Mouse (Mus musculus): ENCODE data around the gene Fn3k. TPM values are rescaled to one million over a fixed set of nuclear protein-coding genes. Genes with fewer than 3 reads are reported as not detected.

Fn3k gene
- polyA plus RNA-seq (2017; shearing (Covaris generic)), result 0.11 TPM

DNA sequence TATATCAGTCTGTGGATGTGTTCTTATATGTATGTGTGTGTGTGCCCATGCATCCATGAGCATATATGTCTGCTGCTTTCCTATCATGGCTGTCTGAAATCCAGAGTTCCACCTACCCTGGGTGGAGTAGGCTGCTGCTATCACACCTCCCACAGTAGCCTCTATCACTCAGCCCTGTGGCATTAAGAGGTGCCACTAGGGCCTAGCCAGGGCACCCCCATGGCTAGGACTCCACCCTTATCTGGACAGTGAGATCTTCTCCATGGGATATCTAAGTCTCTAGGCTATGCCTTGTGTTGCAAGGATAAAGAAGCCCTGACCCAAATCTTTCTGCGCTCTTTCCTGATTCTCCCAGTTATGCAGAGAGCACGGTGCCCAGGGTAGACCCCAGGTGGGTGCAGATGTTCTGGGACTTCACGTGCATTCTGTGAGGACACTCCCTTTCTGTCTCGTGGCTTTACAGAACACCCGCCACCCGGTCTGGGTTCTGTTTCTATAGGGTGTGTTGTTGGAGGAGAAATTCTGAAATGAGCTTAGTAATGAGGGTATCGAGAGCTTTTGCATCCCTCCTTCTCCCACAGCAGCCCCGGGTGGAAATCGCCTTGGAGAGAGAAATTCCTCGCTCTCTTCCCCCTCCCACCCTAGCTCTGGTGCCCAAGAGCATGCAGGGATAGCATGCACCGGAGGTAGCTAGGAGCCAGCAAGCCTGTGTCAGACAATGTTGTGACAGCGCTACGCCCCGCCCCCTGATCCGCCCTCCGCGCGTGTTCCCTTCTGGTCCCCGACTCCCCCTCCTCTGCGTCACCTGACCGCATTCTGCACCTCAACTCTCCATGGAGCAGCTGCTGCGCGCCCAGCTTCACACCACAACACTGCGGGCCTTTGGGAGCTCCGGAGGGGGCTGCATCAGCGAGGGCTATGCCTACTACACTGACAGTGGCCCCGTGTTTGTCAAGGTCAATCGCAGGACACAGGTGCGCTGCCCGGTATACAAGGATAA is at the start of gene Fn3k:
Gene Fn3k, plus strand, starts transcription at position 758 of the 1,000 bp plus-strand sequence.

DNA sequence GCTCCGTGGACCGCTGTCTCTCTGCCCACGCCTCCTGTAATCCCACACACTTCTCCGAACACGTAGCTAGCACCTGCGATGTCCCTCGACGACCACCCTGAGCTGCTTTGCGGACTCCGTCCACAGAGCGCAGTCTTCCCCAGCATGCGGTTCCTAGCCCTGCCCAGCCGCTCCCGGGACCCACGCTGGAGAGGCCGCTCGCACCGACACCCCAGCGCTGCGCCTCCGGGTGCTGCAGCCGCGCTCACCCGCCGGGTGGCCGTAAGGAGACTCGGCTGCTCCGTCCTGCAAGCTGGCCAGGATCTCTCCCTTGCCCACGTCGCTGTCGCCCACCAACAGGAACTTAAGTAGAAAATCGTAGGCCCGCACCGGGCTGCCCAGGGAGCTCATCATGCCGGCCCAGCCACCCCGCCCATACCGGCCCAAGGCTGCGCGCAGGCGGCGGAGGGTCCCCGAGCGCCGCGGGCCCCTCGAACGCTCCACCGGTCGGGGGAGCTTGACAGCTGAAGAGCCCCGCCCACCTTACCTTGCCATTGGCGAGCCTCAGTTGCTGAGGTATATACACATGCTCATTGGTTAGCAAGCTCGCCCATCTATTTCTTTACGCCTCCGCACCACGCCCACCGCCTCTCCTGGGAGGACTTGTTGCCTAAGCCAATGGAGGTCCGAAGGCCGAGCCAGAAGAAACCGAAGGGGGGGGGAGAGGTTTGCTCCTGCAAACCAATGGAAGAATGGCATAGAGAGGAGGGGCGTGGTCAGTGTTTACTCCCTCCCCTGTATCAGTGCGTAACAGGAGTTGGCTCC is 46.8 kb upstream of the Fn3k start, which contains the start of gene Rab40b:
Gene Rab40b, minus strand, starts transcription at position 502 of the 804 bp plus-strand sequence.

DNA sequence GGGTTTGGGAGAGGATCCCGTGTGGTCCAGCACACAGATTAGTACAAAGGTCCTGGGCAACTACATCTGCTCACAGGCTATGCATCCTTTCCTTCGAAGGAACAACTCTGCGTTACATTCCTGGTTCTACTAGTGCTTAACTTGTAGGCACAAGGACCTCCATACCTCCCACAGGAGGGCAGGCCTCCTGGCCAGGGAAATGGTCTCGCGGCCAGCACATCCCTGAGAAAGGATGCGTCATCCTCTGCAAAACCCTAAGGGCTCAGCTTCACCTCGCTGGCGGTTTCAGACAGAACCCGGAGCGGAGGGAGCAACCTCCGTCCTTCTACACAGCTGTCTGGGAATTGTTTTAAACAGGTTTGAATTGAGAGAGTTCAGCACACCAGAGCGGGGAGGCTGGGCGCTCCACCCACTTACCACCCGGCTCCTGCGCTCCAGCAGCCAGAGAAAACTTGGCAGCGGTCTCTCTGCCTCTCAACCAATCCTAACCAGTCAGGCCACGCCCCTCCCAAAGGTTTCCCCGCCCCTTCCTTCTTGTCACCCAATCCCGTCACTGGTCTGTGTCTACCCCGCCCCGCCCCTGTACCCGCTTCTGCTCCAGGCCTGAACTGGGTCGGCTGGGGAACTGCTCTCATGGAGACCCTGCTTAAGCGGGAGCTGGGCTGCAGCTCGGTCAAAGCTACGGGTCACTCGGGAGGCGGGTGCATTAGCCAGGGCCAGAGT is 13.7 kb upstream of the Fn3k start, which contains the start of gene Fn3krp:
Gene Fn3krp, plus strand, starts transcription at position 572 of the 723 bp plus-strand sequence.

DNA sequence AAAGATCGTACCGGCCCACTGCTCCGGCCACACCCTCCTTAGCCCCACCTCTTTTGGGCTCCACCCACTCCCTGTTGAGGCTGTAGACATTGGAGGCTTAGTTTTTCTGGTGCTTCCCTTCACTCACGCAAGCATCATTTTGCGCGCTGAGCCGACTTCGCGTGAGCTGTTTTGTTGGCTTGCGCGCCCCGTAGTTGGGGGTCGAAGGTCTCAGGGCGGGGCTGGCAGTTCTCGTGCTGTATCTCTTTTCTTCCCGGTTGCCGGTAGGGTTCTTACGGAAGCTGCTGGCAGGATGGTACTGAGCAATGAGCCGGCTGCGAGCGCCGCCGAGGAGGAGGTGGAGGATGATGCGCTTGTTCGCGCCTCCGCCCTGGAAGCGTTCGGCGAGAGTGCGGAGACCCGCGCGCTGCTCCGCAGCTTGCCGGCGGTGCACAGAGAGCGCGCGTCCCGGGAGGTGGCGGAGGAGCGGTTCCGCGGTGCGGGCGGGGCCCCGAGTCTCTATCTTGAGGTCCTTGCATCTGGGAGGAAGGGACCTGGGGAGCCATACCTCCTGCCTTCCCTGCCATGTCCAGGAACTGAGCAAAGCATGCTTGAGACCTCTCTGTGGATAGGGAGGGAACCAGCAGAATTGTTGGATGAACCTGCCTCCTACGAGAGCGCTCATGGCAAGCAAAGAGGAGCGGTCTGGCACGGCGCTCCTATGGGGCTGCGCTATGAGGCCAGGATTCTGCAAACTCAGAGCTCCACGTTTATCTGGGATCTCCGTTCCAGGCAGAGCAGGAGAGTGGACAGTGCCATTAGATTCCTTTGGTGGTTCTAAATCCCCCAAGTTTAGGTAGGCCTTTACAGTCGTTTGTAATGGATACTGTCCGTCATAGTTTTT is 17.3 kb downstream of the Fn3k start, which contains the start of gene Tbcd:
Gene Tbcd, plus strand, starts transcription at position 197 of the 883 bp plus-strand sequence.

Other genes starting within 250 kb of the Fn3k start
- gene Hexdc, start 230.5 kb upstream of the Fn3k start, polyA plus RNA-seq (2017; shearing (Covaris generic)), result 3.6 TPM
- gene Ogfod3, start 230.2 kb upstream of the Fn3k start, polyA plus RNA-seq (2017; shearing (Covaris generic)), result 9.1 TPM
- gene Cybc1, start 205.6 kb upstream of the Fn3k start, polyA plus RNA-seq (2017; shearing (Covaris generic)), result 148 TPM
- 49.9 TPM for gene Narf, start 197.7 kb upstream of the Fn3k start, polyA plus RNA-seq (2017; shearing (Covaris generic))
- gene Foxk2, start 174.9 kb upstream of the Fn3k start, polyA plus RNA-seq (2017; shearing (Covaris generic)), result 1.9 TPM
- gene Wdr45b, start 80.5 kb upstream of the Fn3k start, polyA plus RNA-seq (2017; shearing (Covaris generic)), result 50.9 TPM
- gene Rab40b, start 46.7 kb upstream of the Fn3k start, polyA plus RNA-seq (2017; shearing (Covaris generic)), result not detected
- 0.54 TPM for gene Fn3krp, start 13.5 kb upstream of the Fn3k start, polyA plus RNA-seq (2017; shearing (Covaris generic))
- gene Tbcd, start 17.0 kb downstream of the Fn3k start, polyA plus RNA-seq (2017; shearing (Covaris generic)), result 56.6 TPM
- gene Zfp750, start 84.4 kb downstream of the Fn3k start, polyA plus RNA-seq (2017; shearing (Covaris generic)), result 0.38 TPM
- 17.7 TPM for gene B3gntl1, start 238.2 kb downstream of the Fn3k start, polyA plus RNA-seq (2017; shearing (Covaris generic))